Mouse (Mus musculus) heart, adult 2 months (tissue): ENCODE results near the gene Lrrc74a.

ENCODE experiments used
- CTCF ChIP-seq: fragments of 200-600 bp; IDR thresholded peaks from 2 replicates; pipeline ENCODE4 v1.8.1; 2022; ENCODE audit warnings: antibody characterized with exemption, mild to moderate bottlenecking, moderate library complexity
- EP300 ChIP-seq: fragments of 200-500 bp; IDR thresholded peaks from 2 replicates; pipeline ENCODE4 v1.6.1; 2011; ENCODE audit warnings: low read depth, low read length, control low read depth; ENCODE audit not compliant: insufficient read depth

DNA sequence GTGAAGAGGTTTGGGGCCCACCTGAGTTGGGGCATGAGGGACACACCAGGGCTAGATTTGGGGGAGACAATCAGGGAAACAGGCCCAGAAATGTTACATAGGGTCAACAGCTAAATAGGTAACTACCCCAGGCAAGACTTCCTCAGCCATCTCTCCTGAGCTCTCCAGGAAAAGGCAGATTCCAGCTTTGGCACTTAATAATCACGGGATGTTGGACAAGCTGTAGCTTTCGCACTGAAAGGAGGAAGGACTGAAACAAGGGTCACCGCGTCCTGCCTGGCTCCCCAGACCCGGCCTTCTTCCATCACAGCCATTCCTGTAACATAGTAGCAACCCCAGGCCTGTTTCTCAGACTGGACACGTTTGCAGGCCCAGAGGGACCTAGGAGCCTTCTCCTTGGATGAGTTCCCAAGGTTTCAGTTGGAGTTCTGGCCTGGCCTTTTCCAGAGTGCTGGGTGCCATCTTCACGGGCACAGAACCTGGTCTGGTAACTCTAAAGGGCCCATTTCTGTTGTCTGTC lies 42.2 kb downstream of the Lrrc74a start:
- TF ChIP-seq EP300 (no peak), CTCF (no peak)
